Mouse (Mus musculus): Measurements from ENCODE around the gene Mst1. TPM values are rescaled to one million over a fixed set of nuclear protein-coding genes. Genes with fewer than 3 reads are reported as not detected.

Gene Mst1
- total RNA-seq (2023): under 1 TPM; 0.23 to 0.50 TPM

GRCm38 (mm10) chr9:108080168-108080567, at the start of gene Mst1:
Mst1 (plus strand) TSS chr9:108080436.

GRCm38 (mm10) chr9:108049016-108049455, 31.2 kb upstream of the Mst1 start, which contains the start of gene Gmppb:
Gmppb (plus strand) TSS chr9:108049242.

GRCm38 (mm10) chr9:108052885-108053664, 27.2 kb upstream of the Mst1 start, which contains the start of gene Amigo3:
Amigo3 (plus strand) TSS chr9:108053159.

GRCm38 (mm10) chr9:108082988-108083431, 2.8 kb downstream of the Mst1 start, which contains the start of gene Rnf123:
Rnf123 (minus strand) TSS chr9:108083346.

GRCm38 (mm10) chr9:108094184-108094941, 14.1 kb downstream of the Mst1 start, which contains the start of gene Apeh:
Apeh (minus strand) TSS chr9:108094606.

Other genes with a start within 250 kb of the Mst1 start
- gene Rbm6, start 207.2 kb upstream of the Mst1 start, total RNA-seq (2023): 100 to 1,000 TPM; 129 to 140 TPM
- gene Mon1a, start 192.3 kb upstream of the Mst1 start, total RNA-seq (2023): 10 to 100 TPM; 17.0 to 19.9 TPM
- gene Mst1r, start 173.6 kb upstream of the Mst1 start, total RNA-seq (2023): 1 to 10 TPM in 1 of 2 experiments, not detected in 1; 1.5 TPM
- not detected for gene Actl11, start 152.0 kb upstream of the Mst1 start, total RNA-seq (2023)
- gene Camkv, start 144.8 kb upstream of the Mst1 start, total RNA-seq (2023): not detected
- 10 to 100 TPM in 1 of 2 experiments, 1 to 10 TPM in 1; 9.4 to 14.3 TPM for gene Traip, start 130.3 kb upstream of the Mst1 start, total RNA-seq (2023)
- gene Uba7, start 104.9 kb upstream of the Mst1 start, total RNA-seq (2023): 100 to 1,000 TPM; 189 to 213 TPM
- gene Gm20661, start 97.4 kb upstream of the Mst1 start, total RNA-seq (2023): under 1 TPM in 1 of 2 experiments, not detected in 1; 0.89 TPM
- gene Inka1, start 94.6 kb upstream of the Mst1 start, total RNA-seq (2023): 1 to 10 TPM; 1.3 to 3.3 TPM
- gene Cdhr4, start 87.9 kb upstream of the Mst1 start, total RNA-seq (2023): 1 to 10 TPM; 2.6 to 4.2 TPM
- under 1 TPM in 1 of 2 experiments, not detected in 1; 0.35 TPM for gene Gm20662, start 84.1 kb upstream of the Mst1 start, total RNA-seq (2023)
- 100 to 1,000 TPM; 141 to 144 TPM for gene Ip6k1, start 77.9 kb upstream of the Mst1 start, total RNA-seq (2023)
- 10 to 100 TPM; 18.2 to 19.6 TPM for gene Gmppb, start 31.2 kb upstream of the Mst1 start, total RNA-seq (2023)
- gene Amigo3, start 27.3 kb upstream of the Mst1 start, total RNA-seq (2023): 1 to 10 TPM; 6.5 to 7.5 TPM
- gene Rnf123, start 2.9 kb downstream of the Mst1 start, total RNA-seq (2023): 100 to 1,000 TPM; 181 to 188 TPM
- 100 to 1,000 TPM; 105 to 120 TPM for gene Apeh, start 14.2 kb downstream of the Mst1 start, total RNA-seq (2023)
- 1 to 10 TPM in 1 of 2 experiments, under 1 TPM in 1; 0.59 to 1.2 TPM for gene Bsn, start 109.9 kb downstream of the Mst1 start, total RNA-seq (2023)
- 10 to 100 TPM; 32.0 to 33.0 TPM for gene Dag1, start 183.5 kb downstream of the Mst1 start, total RNA-seq (2023)
- gene Nicn1, start 210.0 kb downstream of the Mst1 start, total RNA-seq (2023): 1 to 10 TPM; 2.9 to 3.2 TPM
- gene Amt, start 216.4 kb downstream of the Mst1 start, total RNA-seq (2023): 1 to 10 TPM; 1.9 to 2.3 TPM
- 100 to 1,000 TPM; 347 to 351 TPM for gene Rhoa, start 225.7 kb downstream of the Mst1 start, total RNA-seq (2023)
- 10 to 100 TPM; 10.4 to 11.9 TPM for gene Tcta, start 225.7 kb downstream of the Mst1 start, total RNA-seq (2023)